Mouse (Mus musculus) bone marrow macrophage, adult 2 months (primary cell): ENCODE measurements around the gene Rps6kc1.

Experiments used
- CTCF ChIP-seq: IDR thresholded peaks from 2 replicates; pipeline ENCODE4 v1.5.1; 2012; ENCODE audit warnings: low read depth, mild to moderate bottlenecking, low read length, moderate library complexity
- POLR2A ChIP-seq: IDR thresholded peaks from 2 replicates; pipeline ENCODE4 v1.6.1; 2012; ENCODE audit warnings: mild to moderate bottlenecking, low read depth, low read length, borderline replicate concordance

DNA sequence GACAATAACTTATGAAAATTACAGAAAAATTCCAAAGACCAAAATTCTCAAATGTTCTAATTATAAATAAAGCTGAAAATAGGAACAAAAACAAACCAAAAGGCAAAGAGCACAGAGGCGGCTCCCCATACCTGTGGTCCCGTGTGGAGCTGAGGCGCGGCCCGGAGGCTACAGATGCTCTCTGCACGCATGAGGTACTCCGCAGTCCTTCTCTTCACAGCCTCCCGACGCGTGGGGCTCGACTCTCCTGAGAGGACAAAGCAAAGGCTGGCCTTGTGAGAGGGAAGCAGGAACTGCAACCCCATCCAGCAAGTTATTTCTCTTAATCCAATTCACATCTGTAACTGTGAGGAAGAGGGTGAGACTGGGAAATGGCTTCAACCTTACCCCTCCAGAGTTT, 67.2 kb downstream of the Rps6kc1 start:
- TF ChIP-seq CTCF (no peak), POLR2A (no peak)
